Mouse (Mus musculus): ENCODE results near the gene Mrvi1. TPM values are rescaled to one million over a fixed set of nuclear protein-coding genes. Genes with fewer than 3 reads are reported as not detected.
A peak's percentile ranks its signal among the peaks of the same experiment; 100 is the strongest.

The Mrvi1 gene
- polyA plus RNA-seq, 1 experiment from 2014 or later: 6.6 TPM

DNA sequence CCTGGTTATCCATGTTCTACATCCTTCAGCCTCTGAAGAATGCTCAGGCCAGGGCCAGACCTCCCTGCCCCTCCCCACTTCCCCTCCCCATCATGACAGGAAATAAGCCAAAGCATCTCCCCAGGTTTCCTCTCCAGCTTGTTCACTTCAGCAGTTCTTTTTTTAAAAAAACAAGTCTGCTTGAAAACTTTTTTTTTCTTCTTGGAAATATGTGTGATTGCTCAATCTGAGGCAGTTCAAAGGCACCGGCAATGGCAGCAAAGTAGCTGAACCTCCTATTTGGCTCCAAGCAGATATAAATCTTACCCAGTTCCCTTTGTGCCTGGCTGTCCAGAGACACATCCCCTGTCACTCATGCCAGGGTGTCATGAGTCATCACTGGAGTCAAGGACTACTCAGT lies 29.1 kb downstream of the Mrvi1 start:
- ATAC-seq (replicated peaks; ENCODE audit: insufficient number of reproducible peaks, low FRiP score, low TSS enrichment): no peak
- Histone ChIP-seq H3K4me1 (ENCODE audit: control insufficient read depth, insufficient read depth, low read length) (peaks cover 8% of the 10 kb centered on the region), H3K9me3 (replicated peaks; ENCODE audit: control insufficient read depth, low read length) (no peaks in the 10 kb centered on the region)

DNA sequence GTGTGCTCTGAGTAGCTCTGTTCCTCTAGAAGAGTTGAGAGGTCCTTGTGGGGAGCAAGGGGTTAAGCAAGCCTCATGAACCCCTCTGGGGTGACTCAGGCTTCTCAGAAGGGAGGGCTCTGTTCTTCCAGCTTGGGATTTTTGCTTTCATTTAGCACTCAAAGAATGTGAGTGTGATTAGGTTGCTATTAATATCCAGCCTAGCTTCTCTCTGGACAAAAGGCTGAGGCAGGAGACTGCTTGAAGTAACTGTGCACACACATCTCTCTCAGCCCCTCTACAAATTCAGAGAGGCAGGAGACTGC lies 31.7 kb downstream of the Mrvi1 start:
- Histone ChIP-seq H3K9ac (ENCODE audit: low read depth, low read length) (no peak overlapping the region), H3K36me3 (ENCODE audit: control insufficient read depth, insufficient read depth, low read length) (no peaks in the 10 kb centered on the region), H3K4me3 (ENCODE audit: low read depth, low read length) (no peak overlapping the region), H3K4me2 (no peak overlapping the region), H3K27ac (ENCODE audit: low read depth, low read length) (no peak overlapping the region), H3K9me3 (replicated peaks; ENCODE audit: control insufficient read depth, low read length) (no peaks in the 10 kb centered on the region), H3K27me3 (ENCODE audit: control insufficient read depth, insufficient read depth, low read length) (no peaks in the 10 kb centered on the region), H3K4me1 (ENCODE audit: control insufficient read depth, insufficient read depth, low read length) (peaks cover 8% of the 10 kb centered on the region; the same call in 1 of the 2 replicates)
- no peak for ATAC-seq (replicated peaks; ENCODE audit: insufficient number of reproducible peaks, low FRiP score, low TSS enrichment)

More for the DNA sequence above, 29.1 kb downstream of the Mrvi1 start:
- H3K4me2 ChIP-seq: no peak overlapping the region
- H3K9ac ChIP-seq (ENCODE audit: low read depth, low read length): no peak overlapping the region
- no peak overlapping the region for H3K4me3 ChIP-seq (ENCODE audit: low read depth, low read length)
- no peaks in the 10 kb centered on the region for H3K36me3 ChIP-seq (ENCODE audit: control insufficient read depth, insufficient read depth, low read length)
- no peak overlapping the region for H3K27ac ChIP-seq (ENCODE audit: low read depth, low read length)
- 56% methylated on average over 1 of the region's 1 CpGs for WGBS (ENCODE audit: insufficient replicate concordance)
- no peaks in the 10 kb centered on the region for H3K27me3 ChIP-seq (ENCODE audit: control insufficient read depth, insufficient read depth, low read length)

DNA sequence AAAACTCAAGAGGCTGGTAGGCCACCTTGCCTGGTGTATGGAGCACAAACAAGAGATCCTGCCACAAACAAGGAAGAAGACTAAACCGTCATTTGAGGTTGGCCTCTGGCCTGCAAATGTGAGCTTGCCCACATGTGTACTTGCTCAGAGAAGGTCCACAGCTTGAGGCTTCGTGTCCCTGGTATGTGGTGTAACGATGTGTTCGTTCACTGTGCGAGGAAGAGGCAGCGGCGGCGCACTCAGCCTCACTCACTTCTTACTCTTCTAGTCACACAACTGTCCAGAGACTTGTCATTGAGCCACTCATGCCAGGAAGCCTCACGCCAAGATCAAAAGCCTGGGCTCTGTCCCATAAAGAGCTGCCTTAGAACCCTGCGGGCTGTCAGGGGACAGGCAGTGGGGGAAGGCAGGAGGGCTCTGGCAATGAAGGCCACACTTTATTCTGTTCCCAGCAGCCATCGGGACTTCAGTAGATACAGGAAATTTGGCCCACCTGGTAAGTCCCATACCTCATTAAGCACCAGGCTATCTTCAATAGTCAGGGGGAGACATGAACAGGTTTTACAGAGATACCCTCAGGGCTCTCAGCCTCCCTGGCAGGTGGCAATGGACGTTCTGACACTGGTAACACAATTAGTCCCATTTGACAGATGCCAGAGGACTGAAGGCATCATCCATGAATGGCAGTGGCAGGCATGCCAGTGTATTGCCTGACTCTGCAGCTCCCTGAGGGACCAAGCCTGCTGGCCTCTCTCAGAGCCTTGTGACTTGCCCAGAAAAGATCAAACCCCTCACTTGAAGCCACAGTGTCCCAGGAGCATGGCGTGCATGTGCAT lies 32.3 kb downstream of the Mrvi1 start:
- no peaks in the 10 kb centered on the region for H3K36me3 ChIP-seq (ENCODE audit: control insufficient read depth, insufficient read depth, low read length)
- no peak for ATAC-seq (replicated peaks; ENCODE audit: insufficient number of reproducible peaks, low FRiP score, low TSS enrichment)
- H3K4me2 ChIP-seq: no peak overlapping the region
- peaks cover 8% of the 10 kb centered on the region; the same call in 1 of the 2 replicates for H3K4me1 ChIP-seq (ENCODE audit: control insufficient read depth, insufficient read depth, low read length)
- no peak overlapping the region for H3K4me3 ChIP-seq (ENCODE audit: low read depth, low read length)
- WGBS (ENCODE audit: insufficient replicate concordance): 62% methylated on average over 13 of the region's 13 CpGs
- H3K9me3 ChIP-seq (replicated peaks; ENCODE audit: control insufficient read depth, low read length): no peaks in the 10 kb centered on the region
- H3K9ac ChIP-seq (ENCODE audit: low read depth, low read length): no peak overlapping the region
- H3K27ac ChIP-seq (ENCODE audit: low read depth, low read length): no peak overlapping the region
- H3K27me3 ChIP-seq (ENCODE audit: control insufficient read depth, insufficient read depth, low read length): no peaks in the 10 kb centered on the region

DNA sequence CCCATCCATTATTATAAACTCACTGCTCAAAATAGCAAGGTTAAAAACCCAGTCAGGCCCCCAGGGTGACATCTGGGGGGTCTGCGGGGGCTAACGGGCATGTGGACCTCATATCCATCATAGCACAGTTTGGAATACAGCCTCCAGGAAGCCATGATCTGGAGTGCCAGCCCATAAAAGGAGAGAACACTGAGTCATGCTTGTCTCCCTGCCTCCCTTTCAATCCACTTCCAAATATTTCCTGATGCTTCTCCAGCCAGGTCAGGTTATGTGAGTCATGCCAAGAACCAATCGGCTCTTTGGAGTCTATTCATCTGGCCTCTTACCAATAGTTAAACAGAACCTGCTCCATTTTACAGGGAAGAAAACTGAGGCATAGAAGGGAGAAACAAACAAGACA lies 33.7 kb downstream of the Mrvi1 start:
- Histone ChIP-seq H3K4me1 (ENCODE audit: control insufficient read depth, insufficient read depth, low read length) (peaks cover 8% of the 10 kb centered on the region; the same call in 1 of the 2 replicates), H3K9me3 (replicated peaks; ENCODE audit: control insufficient read depth, low read length) (no peaks in the 10 kb centered on the region), H3K27ac (ENCODE audit: low read depth, low read length) (no peak overlapping the region), H3K36me3 (ENCODE audit: control insufficient read depth, insufficient read depth, low read length) (no peaks in the 10 kb centered on the region), H3K4me3 (ENCODE audit: low read depth, low read length) (no peak overlapping the region), H3K27me3 (ENCODE audit: control insufficient read depth, insufficient read depth, low read length) (no peaks in the 10 kb centered on the region), H3K9ac (ENCODE audit: low read depth, low read length) (no peak overlapping the region), H3K4me2 (no peak overlapping the region)
- WGBS (ENCODE audit: insufficient replicate concordance): 82% methylated on average over 3 of the region's 3 CpGs
- no peak for ATAC-seq (replicated peaks; ENCODE audit: insufficient number of reproducible peaks, low FRiP score, low TSS enrichment)

DNA sequence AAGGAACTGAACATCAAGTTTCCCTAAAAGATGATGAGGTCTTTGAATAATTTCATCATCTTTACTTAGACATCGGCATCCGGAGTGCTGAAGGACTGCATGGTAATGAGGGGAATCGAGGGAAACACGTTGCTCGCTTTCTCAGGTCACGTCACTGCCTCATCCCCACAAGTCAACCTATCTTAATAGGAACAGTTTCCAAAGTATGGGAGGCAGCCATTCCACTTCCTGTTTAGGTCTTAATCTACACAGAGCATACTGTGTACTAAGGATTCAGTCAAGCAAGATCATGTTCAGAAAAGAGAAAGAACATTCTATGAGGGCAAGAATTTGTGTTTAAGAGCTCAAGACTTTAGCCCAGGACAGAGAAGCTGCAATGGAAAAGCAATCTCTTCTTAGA lies 34.6 kb downstream of the Mrvi1 start:
- H3K9me3 ChIP-seq (replicated peaks; ENCODE audit: control insufficient read depth, low read length): no peaks in the 10 kb centered on the region
- H3K4me1 ChIP-seq (ENCODE audit: control insufficient read depth, insufficient read depth, low read length): peaks cover 8% of the 10 kb centered on the region; the same call in 1 of the 2 replicates
- no peaks in the 10 kb centered on the region for H3K36me3 ChIP-seq (ENCODE audit: control insufficient read depth, insufficient read depth, low read length)
- H3K4me2 ChIP-seq: no peak overlapping the region
- H3K27ac ChIP-seq (ENCODE audit: low read depth, low read length): no peak overlapping the region
- H3K27me3 ChIP-seq (ENCODE audit: control insufficient read depth, insufficient read depth, low read length): no peaks in the 10 kb centered on the region
- 84% methylated on average over 6 of the region's 6 CpGs for WGBS (ENCODE audit: insufficient replicate concordance)
- H3K9ac ChIP-seq (ENCODE audit: low read depth, low read length): no peak overlapping the region
- no peak overlapping the region for H3K4me3 ChIP-seq (ENCODE audit: low read depth, low read length)
- no peak for ATAC-seq (replicated peaks; ENCODE audit: insufficient number of reproducible peaks, low FRiP score, low TSS enrichment)

DNA sequence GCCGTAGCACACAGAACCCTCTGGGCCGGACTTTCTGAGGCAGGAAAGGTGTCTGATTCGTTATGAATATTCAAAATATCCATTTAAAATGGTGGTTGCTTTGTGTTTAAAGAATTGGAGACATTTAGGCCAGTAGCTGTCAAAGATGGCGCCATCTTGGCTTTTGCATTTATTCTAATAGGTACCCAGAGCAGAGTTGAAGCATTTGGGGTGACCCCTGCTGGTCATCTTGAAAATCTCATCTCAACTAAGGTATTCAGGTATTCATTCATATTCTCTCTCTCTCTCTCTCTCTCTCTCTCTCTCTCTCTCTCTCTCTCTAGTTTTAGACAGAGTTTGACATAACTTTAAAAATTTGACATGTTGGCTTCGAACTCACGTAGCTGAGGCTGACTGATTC lies 35.5 kb downstream of the Mrvi1 start:
- ATAC-seq (replicated peaks; ENCODE audit: insufficient number of reproducible peaks, low FRiP score, low TSS enrichment): no peak
- WGBS (ENCODE audit: insufficient replicate concordance): 74% methylated on average over 6 of the region's 6 CpGs
- no peaks in the 10 kb centered on the region for H3K9me3 ChIP-seq (replicated peaks; ENCODE audit: control insufficient read depth, low read length)
- H3K4me1 ChIP-seq (ENCODE audit: control insufficient read depth, insufficient read depth, low read length): peaks cover 12% of the 10 kb centered on the region
- no peak overlapping the region for H3K4me3 ChIP-seq (ENCODE audit: low read depth, low read length)
- no peak overlapping the region for H3K27ac ChIP-seq (ENCODE audit: low read depth, low read length)
- no peaks in the 10 kb centered on the region for H3K27me3 ChIP-seq (ENCODE audit: control insufficient read depth, insufficient read depth, low read length)
- no peak overlapping the region for H3K9ac ChIP-seq (ENCODE audit: low read depth, low read length)
- no peaks in the 10 kb centered on the region for H3K36me3 ChIP-seq (ENCODE audit: control insufficient read depth, insufficient read depth, low read length)
- no peak overlapping the region for H3K4me2 ChIP-seq

DNA sequence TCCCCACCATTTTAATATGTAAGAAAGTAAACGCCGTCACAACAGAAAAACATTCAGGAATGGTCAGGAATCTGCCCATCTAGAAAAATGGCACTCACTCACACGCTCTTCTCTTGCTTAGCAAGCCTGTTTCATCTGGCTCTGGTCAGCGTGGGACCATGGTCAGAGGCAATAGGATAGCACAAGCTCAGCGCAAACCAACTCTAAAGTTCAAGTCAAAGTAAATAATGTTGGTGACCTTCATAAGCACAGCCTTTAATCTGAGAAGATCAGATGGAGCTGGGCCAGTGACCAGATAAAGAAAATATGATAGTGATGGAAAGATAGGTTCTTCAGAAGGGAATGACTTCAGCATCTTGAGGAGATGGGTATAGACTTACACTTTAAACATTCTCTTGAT lies 37.9 kb downstream of the Mrvi1 start:
- Histone ChIP-seq H3K27me3 (ENCODE audit: control insufficient read depth, insufficient read depth, low read length) (no peaks in the 10 kb centered on the region), H3K4me3 (ENCODE audit: low read depth, low read length) (no peak overlapping the region), H3K4me1 (ENCODE audit: control insufficient read depth, insufficient read depth, low read length) (peaks cover 11% of the 10 kb centered on the region), H3K27ac (ENCODE audit: low read depth, low read length) (no peak overlapping the region), H3K9me3 (replicated peaks; ENCODE audit: control insufficient read depth, low read length) (no peaks in the 10 kb centered on the region), H3K36me3 (ENCODE audit: control insufficient read depth, insufficient read depth, low read length) (no peaks in the 10 kb centered on the region), H3K4me2 (no peak overlapping the region), H3K9ac (ENCODE audit: low read depth, low read length) (no peak overlapping the region)
- no peak for ATAC-seq (replicated peaks; ENCODE audit: insufficient number of reproducible peaks, low FRiP score, low TSS enrichment)
- 88% methylated on average over 5 of the region's 5 CpGs for WGBS (ENCODE audit: insufficient replicate concordance)

DNA sequence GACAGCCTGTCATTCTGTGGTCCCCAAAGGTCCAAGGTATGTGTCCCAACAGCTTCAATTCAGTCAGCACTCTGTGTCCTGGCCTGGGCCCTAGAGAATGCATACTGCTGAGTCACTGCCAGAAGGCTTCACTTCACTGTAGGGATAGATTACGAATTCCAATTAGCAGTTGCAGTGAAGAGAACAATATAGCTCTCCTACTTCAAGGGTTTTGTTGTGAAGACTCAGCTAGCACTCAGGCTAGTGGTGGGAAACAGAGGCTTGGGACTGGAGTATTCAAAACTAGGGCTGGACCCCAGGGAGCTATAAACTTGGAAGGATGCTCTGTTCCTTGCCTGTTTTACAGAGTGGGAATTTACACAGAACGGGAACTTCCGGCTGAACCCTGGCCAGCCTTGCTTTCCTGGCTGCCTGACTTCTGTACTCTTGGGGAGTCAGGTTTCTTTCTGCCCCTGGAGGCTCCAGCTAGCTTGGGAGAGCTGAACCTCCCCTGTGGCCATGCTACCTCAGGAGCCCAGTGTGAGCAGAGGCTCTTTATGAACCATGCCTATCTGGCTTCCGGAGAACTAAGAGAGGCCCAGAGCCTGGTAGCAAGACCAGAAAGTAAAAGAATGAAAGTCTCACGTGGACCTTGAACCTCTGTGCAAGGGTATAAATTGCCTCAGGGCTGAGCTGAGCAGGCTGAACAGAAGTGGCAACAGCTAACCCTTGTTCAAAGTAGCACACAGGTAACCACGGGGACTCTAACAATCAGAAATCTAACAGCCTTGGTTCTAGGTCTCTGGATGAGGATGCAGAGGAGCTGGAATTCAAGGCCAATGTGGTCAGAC lies 40.3 kb downstream of the Mrvi1 start:
- H3K27me3 ChIP-seq (ENCODE audit: control insufficient read depth, insufficient read depth, low read length): no peaks in the 10 kb centered on the region
- 0 out of 2 replicates have a peak overlapping the region, but pooled peaks have one; percentile 0 for H3K9ac ChIP-seq (ENCODE audit: low read depth, low read length)
- H3K27ac ChIP-seq (ENCODE audit: low read depth, low read length): peak overlapping the region; percentile 59
- no peak overlapping the region for H3K4me3 ChIP-seq (ENCODE audit: low read depth, low read length)
- H3K9me3 ChIP-seq (replicated peaks; ENCODE audit: control insufficient read depth, low read length): no peaks in the 10 kb centered on the region
- no peaks in the 10 kb centered on the region for H3K36me3 ChIP-seq (ENCODE audit: control insufficient read depth, insufficient read depth, low read length)
- no peak for ATAC-seq (replicated peaks; ENCODE audit: insufficient number of reproducible peaks, low FRiP score, low TSS enrichment)
- peaks cover 11% of the 10 kb centered on the region for H3K4me1 ChIP-seq (ENCODE audit: control insufficient read depth, insufficient read depth, low read length)
- H3K4me2 ChIP-seq: no peak overlapping the region
- 52% methylated on average over 6 of the region's 6 CpGs for WGBS (ENCODE audit: insufficient replicate concordance)

Measured in heart, embryonic 11.5 days (tissue).